Mouse (Mus musculus): Measurements from ENCODE around the gene Ube2l6. TPM values are rescaled to one million over a fixed set of nuclear protein-coding genes. Genes with fewer than 3 reads are reported as not detected.
A peak's percentile ranks its signal among the peaks of the same experiment; 100 is the strongest.

Ube2l6 gene
- total RNA-seq (2017), result 95.3 and 99.8 TPM in 2 replicates

DNA sequence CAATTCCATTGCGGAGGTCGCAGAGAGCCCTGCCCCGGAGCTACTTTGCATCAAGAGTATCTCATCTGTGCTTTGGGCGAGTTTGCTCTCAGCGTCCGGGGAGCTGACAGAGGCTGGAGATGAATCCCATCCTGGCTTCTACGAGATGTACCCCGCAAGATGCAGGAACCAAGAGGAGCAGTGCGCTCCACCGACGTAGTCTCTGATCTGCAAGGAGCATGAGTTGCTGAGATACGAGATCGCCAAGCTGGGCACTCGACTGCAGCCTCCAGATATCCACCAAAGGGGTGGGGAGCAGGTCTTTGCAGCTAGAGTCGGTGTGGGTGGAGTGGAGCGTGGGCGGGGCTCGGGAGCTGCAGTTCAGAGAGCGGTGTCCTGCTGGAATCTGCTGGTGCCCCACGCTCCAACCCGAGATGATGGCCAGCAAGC lies at the start of gene Ube2l6:
Ube2l6 (plus strand) TSS at position 336 of the 429 bp plus-strand sequence.
- peak; percentile 35; the same call in 1 of the 2 replicates for ATAC-seq (ENCODE audit: extremely low read depth, insufficient number of reproducible peaks, low FRiP score, poor library complexity, severe bottlenecking)

DNA sequence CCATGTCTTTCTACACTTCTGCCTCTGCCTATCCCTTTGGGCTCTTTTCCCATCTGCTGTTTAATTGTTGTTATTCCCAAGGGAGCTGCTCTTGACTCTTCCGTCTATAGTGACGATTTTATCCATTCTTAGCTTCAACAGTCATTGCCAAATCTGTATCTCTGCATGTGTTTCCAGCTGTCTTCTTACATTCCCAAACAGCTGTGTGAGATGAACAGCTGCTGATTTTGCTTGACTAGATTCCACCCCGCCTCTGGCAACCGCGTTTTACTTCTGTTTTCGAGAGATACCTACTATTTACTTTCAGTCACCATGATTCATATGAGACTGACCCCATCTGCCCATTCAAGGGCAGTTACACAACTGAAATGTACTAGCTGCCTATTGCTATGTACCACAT lies 48.5 kb upstream of the Ube2l6 start:
- ATAC-seq (ENCODE audit: extremely low read depth, insufficient number of reproducible peaks, low FRiP score, poor library complexity, severe bottlenecking), result no peak

GRCm38 (mm10) chr2:84756245-84756644 lies 42.4 kb upstream of the Ube2l6 start:
- no peak for ATAC-seq (ENCODE audit: extremely low read depth, insufficient number of reproducible peaks, low FRiP score, poor library complexity, severe bottlenecking)

- no peak for ATAC-seq (ENCODE audit: extremely low read depth, insufficient number of reproducible peaks, low FRiP score, poor library complexity, severe bottlenecking)
Observed at GRCm38 (mm10) chr2:84757026-84757682, 41.5 kb upstream of the Ube2l6 start.

DNA sequence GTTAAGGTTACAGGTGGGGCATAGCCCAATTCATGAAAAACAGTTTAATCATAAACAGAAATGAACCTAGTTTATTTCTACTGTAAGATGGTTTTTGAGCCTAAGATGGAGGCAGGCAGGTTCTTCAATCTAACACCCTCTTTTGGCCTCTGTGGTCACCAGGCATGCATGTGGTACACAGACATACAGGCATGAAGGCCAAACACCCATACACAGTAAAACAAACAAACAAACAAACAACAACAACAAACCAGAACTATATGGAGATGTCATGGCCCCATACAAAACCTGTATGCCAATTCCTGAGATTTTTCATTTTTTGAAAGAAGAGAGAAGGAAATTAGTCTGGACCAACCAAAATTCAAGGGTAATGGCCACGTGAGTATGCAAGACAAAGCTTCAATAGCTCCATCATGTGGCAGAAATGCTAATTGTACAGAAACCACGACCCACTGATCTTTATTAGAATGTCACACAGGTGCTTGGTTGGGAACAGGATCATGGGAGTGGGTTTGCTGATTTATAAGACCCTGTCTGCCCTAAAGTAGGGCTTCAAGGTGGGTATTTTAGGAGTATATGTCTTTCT lies 40.0 kb upstream of the Ube2l6 start:
- ATAC-seq (ENCODE audit: extremely low read depth, insufficient number of reproducible peaks, low FRiP score, poor library complexity, severe bottlenecking), result no peak

- no peak for ATAC-seq (ENCODE audit: extremely low read depth, insufficient number of reproducible peaks, low FRiP score, poor library complexity, severe bottlenecking)
Observed at GRCm38 (mm10) chr2:84760777-84761176, 37.9 kb upstream of the Ube2l6 start.

- ATAC-seq (ENCODE audit: extremely low read depth, insufficient number of reproducible peaks, low FRiP score, poor library complexity, severe bottlenecking), result no peak
Observed at GRCm38 (mm10) chr2:84761309-84761708, 37.3 kb upstream of the Ube2l6 start.

DNA sequence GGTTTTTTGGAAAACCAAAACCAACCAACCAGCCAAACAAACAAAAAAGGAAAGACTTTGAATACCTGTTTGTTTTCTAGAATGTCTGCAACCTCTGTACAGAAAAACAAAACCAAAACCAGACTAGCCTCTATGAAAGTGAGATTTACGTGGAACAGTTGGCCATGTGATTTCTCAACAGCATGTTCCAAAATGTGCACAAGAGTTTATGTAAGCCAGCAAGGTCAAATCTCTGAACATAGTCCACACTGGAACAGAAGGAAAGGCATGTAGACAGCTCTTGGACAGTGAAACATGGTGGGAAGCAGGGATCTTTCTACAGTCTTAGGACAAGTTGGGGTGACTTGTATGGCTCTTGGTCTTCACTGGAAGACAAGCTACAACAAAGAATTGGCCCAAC lies 36.8 kb upstream of the Ube2l6 start:
- no peak for ATAC-seq (ENCODE audit: extremely low read depth, insufficient number of reproducible peaks, low FRiP score, poor library complexity, severe bottlenecking)

GRCm38 (mm10) chr2:84762295-84762694 lies 36.3 kb upstream of the Ube2l6 start:
- no peak for ATAC-seq (ENCODE audit: extremely low read depth, insufficient number of reproducible peaks, low FRiP score, poor library complexity, severe bottlenecking)

DNA sequence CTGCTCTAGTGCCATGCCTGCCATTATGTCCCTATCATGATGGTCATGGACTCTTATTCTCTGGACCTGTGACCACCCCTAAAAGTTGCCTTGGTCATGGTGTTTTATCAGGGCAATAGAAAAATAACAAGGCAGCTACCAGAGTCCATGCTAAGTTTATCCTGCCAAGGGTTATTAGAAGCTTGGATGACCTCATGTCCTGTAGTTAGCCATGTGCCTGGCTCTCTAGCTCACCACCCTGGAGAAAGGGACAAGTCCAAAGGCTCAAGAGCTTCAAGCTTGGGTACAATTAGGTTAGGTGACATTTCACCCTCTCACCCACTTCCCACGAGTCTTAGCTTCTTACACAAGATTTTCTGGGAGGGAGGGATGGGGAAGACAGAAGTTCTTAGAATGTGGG lies 35.8 kb upstream of the Ube2l6 start:
- no peak for ATAC-seq (ENCODE audit: extremely low read depth, insufficient number of reproducible peaks, low FRiP score, poor library complexity, severe bottlenecking)

DNA sequence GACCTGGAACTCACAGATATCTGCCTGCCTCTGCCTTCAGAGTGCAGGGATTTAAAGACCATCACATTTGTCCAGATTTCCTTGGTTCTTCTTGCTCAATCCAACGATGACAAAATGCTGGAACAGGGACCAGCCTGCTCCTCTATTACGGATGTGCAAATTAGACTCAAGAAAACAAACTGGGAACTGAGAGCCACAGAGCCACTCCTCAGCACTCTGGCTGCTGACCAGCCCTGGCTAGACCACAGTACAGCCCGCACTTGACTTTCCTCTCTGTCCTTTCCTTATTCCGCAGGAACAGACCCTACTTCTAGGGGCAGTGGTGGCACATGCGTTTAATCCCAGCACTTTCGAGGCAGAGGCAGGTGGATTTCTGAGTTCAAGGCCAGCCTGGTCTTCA lies 28.1 kb upstream of the Ube2l6 start:
- ATAC-seq (ENCODE audit: extremely low read depth, insufficient number of reproducible peaks, low FRiP score, poor library complexity, severe bottlenecking), result no peak

DNA sequence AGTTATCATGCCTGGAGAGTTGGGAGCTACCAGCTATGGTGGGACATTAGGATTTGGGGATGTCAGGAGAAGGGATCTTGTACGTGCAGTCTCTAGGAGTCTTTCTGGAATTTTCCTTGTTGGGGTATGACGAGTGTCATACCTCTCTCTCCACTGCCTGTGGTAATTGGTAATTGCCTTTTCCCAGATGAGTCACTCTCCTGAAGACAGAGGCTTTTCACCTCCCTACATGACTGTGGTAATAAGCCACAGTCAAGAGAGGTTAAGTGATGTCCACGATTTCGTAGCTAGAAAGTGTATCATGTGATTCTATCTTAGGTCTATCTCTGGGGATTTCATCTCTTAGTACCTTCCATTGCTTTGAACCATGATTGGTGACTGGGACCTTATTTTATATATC lies 26.2 kb upstream of the Ube2l6 start:
- ATAC-seq (ENCODE audit: extremely low read depth, insufficient number of reproducible peaks, low FRiP score, poor library complexity, severe bottlenecking), result no peak

GRCm38 (mm10) chr2:84773195-84773594 lies 25.4 kb upstream of the Ube2l6 start:
- no peak for ATAC-seq (ENCODE audit: extremely low read depth, insufficient number of reproducible peaks, low FRiP score, poor library complexity, severe bottlenecking)

GRCm38 (mm10) chr2:84774751-84775150 lies 23.9 kb upstream of the Ube2l6 start:
- ATAC-seq (ENCODE audit: extremely low read depth, insufficient number of reproducible peaks, low FRiP score, poor library complexity, severe bottlenecking), result no peak

DNA sequence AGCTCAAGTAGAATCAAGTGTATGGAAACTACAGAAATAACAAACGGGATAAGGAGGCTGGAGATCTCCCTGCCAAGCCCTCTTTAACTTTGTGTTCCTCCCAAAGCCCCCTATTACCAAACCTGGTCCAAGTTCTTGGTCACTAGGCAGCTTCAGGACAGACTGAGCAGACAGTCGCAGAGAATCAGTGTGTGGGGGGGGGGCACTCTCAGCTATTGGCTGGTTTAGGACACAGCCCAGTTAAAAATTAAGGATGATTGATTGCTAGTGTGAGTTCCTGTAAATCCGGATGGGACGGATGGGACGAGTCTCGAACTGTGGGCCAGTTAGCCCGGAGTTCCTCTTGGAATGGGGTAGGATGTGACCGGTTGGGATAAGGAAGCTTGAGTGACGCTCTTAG lies 23.4 kb upstream of the Ube2l6 start, which contains the start of gene Serping1:
Serping1 (minus strand) TSS at position 204 of the 400 bp plus-strand sequence.
- no peak for ATAC-seq (ENCODE audit: extremely low read depth, insufficient number of reproducible peaks, low FRiP score, poor library complexity, severe bottlenecking)

DNA sequence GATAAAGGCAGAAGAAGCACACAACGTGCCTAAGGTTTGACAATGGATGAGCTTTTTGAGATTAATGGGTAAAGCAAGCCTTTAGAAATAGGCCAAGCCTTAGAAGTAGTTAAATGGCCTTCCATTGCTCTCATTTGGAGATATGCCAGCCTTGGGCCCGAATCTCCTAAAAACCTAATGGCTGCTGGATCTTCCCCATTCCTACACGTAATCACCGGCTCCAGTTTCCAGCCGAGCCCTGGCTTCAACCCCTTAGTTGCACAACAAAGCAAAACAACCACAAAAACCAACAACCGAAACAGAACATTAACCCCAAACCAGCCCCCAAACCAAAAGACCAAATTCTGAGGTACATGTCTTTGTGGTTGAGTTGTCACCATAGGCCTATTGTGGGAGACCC lies 23.0 kb upstream of the Ube2l6 start:
- ATAC-seq (ENCODE audit: extremely low read depth, insufficient number of reproducible peaks, low FRiP score, poor library complexity, severe bottlenecking), result no peak

DNA sequence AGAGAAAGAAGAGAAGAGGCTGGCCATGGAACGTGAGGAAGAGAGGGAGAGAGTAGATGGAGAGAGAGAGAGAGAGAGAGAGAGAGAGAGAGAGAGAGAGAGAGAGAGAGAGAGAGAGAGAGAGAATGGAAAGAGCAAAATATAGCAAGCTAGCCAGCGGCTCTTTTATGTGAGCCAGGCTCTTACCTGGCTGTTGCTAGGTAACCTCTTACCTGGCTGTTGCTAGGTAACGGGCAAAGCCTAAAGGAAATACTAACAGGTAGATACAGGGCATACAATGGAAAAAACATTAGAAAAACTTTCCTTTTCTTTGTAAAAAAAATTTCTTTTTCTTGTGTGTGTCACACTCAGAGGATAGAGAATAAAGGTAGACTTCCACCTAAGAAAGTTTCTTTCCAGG lies 20.9 kb upstream of the Ube2l6 start:
- no peak for ATAC-seq (ENCODE audit: extremely low read depth, insufficient number of reproducible peaks, low FRiP score, poor library complexity, severe bottlenecking)

GRCm38 (mm10) chr2:84779210-84779609 lies 19.4 kb upstream of the Ube2l6 start:
- peak; percentile 59 for ATAC-seq (ENCODE audit: extremely low read depth, insufficient number of reproducible peaks, low FRiP score, poor library complexity, severe bottlenecking)

DNA sequence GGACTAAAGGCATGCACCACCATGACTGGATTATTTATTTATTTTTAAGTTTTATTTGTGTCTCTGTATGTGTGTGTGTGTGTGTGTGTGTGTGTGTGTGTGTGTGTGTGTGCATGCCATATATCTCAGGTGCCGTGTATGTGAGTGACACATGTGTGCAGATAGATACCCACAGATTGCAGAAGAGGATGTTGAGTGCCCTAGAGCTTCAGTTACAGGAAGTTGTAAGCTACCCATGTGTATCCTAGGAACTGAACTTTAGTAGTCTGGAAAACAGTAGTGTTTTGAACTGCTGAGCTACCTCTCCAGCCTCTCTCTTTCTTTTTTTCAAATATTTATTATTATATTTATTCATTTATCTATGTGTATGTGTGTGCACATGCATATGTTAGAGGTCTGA lies 15.3 kb upstream of the Ube2l6 start:
- ATAC-seq (ENCODE audit: extremely low read depth, insufficient number of reproducible peaks, low FRiP score, poor library complexity, severe bottlenecking), result peak; percentile 35; the same call in 1 of the 2 replicates

- no peak for ATAC-seq (ENCODE audit: extremely low read depth, insufficient number of reproducible peaks, low FRiP score, poor library complexity, severe bottlenecking)
Observed at GRCm38 (mm10) chr2:84783840-84784566, 14.6 kb upstream of the Ube2l6 start.

Data from neutrophil, adult 5-6 weeks (primary cell).